Mouse (Mus musculus) testis, adult 2 months (tissue): ENCODE measurements around the gene Creb5.

Experiments
- CTCF ChIP-seq: fragments of 200-500 bp; IDR thresholded peaks from 2 replicates; pipeline ENCODE4 v1.5.1; 2012; ENCODE audit warnings: low read depth, mild to moderate bottlenecking, inconsistent platforms, low read length, moderate library complexity; ENCODE audit not compliant: control insufficient read depth, insufficient read depth, insufficient replicate concordance
- POLR2A ChIP-seq: fragments of 200-500 bp; IDR thresholded peaks from 2 replicates; pipeline ENCODE4 v1.6.1; 2012; ENCODE audit warnings: low read depth, mild to moderate bottlenecking, inconsistent platforms, low read length, moderate library complexity; ENCODE audit not compliant: control insufficient read depth

DNA sequence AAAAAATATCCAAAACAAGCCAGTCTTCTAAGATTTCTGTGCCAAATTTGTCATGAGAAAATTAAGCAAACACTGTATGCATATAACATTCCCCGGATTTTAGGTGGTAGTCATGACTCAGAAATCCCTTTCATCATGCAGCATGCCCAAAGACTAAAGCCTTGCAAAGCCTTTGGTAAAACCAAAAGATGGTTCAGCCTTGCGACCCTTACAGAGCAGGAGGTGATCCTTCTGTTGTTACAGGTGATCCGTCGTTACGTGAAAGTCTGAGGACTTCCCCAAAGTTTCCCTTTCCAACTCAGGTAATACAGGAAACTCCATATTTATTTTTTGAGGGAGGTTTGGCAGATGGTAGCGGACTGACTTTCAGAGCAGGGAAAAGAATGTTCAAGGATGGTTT, 122.1 kb downstream of the Creb5 start:
- TF ChIP-seq CTCF = no peak
- TF ChIP-seq POLR2A = no peak
